Mouse (Mus musculus): ENCODE results near the gene Dvl1. TPM values are rescaled to one million over a fixed set of nuclear protein-coding genes. Genes with fewer than 3 reads are reported as not detected.

Dvl1 gene
- polyA plus RNA-seq, 1 experiment, result 38.5 TPM

GRCm38 (mm10) chr4:155891011-155891471, 43.8 kb downstream of the Dvl1 start:
- peaks cover 7% of the 10 kb centered on the region; the same call in 1 of the 2 replicates for H3K4me1 ChIP-seq (ENCODE audit: control insufficient read depth, insufficient read depth, low read length)
- peak overlapping the region; percentile 70 for H3K4me3 ChIP-seq (ENCODE audit: insufficient read depth, low read length)
- TF ChIP-seq POLR2A (IDR thresholded peaks at IDR 0.05; ENCODE audit: low read depth, low read length) (no peak), CTCF (IDR thresholded peaks at IDR 0.05; ENCODE audit: borderline replicate concordance, insufficient read depth, low read length) (no peak)
- no peak overlapping the region for H3K27ac ChIP-seq (ENCODE audit: insufficient read depth, low read length)

- Histone ChIP-seq H3K4me3 (ENCODE audit: insufficient read depth, low read length) (peak within 1 kb of the TSS; percentile 70), H3K27ac (ENCODE audit: insufficient read depth, low read length) (peak within 1 kb of the TSS; percentile 92), H3K4me1 (ENCODE audit: control insufficient read depth, insufficient read depth, low read length) (peaks cover 7% of the 10 kb centered on the region; the same call in 1 of the 2 replicates)
- TF ChIP-seq CTCF (IDR thresholded peaks at IDR 0.05; ENCODE audit: borderline replicate concordance, insufficient read depth, low read length) (no peak), POLR2A (IDR thresholded peaks at IDR 0.05; ENCODE audit: low read depth, low read length) (peak; percentile 86)
Measured at GRCm38 (mm10) chr4:155891551-155892001, 44.4 kb downstream of the Dvl1 start, which contains the start of the genes Pusl1 and Acap3. Pusl1 (minus strand) TSS chr4:155891781. Acap3 (plus strand) TSS chr4:155891822.

GRCm38 (mm10) chr4:155892017-155892416, 44.8 kb downstream of the Dvl1 start:
- Histone ChIP-seq H3K4me1 (ENCODE audit: control insufficient read depth, insufficient read depth, low read length) (peaks cover 7% of the 10 kb centered on the region; the same call in 1 of the 2 replicates), H3K27ac (ENCODE audit: insufficient read depth, low read length) (peak overlapping the region; percentile 92), H3K4me3 (ENCODE audit: insufficient read depth, low read length) (peak overlapping the region; percentile 70)
- TF ChIP-seq CTCF (IDR thresholded peaks at IDR 0.05; ENCODE audit: borderline replicate concordance, insufficient read depth, low read length) (no peak), POLR2A (IDR thresholded peaks at IDR 0.05; ENCODE audit: low read depth, low read length) (peak; percentile 71)

GRCm38 (mm10) chr4:155892438-155893211, 45.4 kb downstream of the Dvl1 start:
- H3K4me1 ChIP-seq (ENCODE audit: control insufficient read depth, insufficient read depth, low read length), result peaks cover 7% of the 10 kb centered on the region; the same call in 1 of the 2 replicates
- H3K27ac ChIP-seq (ENCODE audit: insufficient read depth, low read length), result peak overlapping the region; percentile 11; the same call in 1 of the 2 replicates
- H3K4me3 ChIP-seq (ENCODE audit: insufficient read depth, low read length), result peak overlapping the region; percentile 70
- TF ChIP-seq POLR2A (IDR thresholded peaks at IDR 0.05; ENCODE audit: low read depth, low read length) (no peak), CTCF (IDR thresholded peaks at IDR 0.05; ENCODE audit: borderline replicate concordance, insufficient read depth, low read length) (no peak)

- TF ChIP-seq CTCF (IDR thresholded peaks at IDR 0.05; ENCODE audit: borderline replicate concordance, insufficient read depth, low read length) (no peak), POLR2A (IDR thresholded peaks at IDR 0.05; ENCODE audit: low read depth, low read length) (no peak)
- Histone ChIP-seq H3K4me3 (ENCODE audit: insufficient read depth, low read length) (peak overlapping the region; percentile 70), H3K27ac (ENCODE audit: insufficient read depth, low read length) (no peak overlapping the region), H3K4me1 (ENCODE audit: control insufficient read depth, insufficient read depth, low read length) (peaks cover 7% of the 10 kb centered on the region; the same call in 1 of the 2 replicates)
Measured at GRCm38 (mm10) chr4:155893212-155893690, 46.0 kb downstream of the Dvl1 start.

- Histone ChIP-seq H3K4me1 (ENCODE audit: control insufficient read depth, insufficient read depth, low read length) (peaks cover 7% of the 10 kb centered on the region; the same call in 1 of the 2 replicates), H3K27ac (ENCODE audit: insufficient read depth, low read length) (peak overlapping the region; percentile 80), H3K4me3 (ENCODE audit: insufficient read depth, low read length) (peak overlapping the region; percentile 70)
- peak; percentile 45 for TF ChIP-seq POLR2A (IDR thresholded peaks at IDR 0.05; ENCODE audit: low read depth, low read length)
- TF ChIP-seq CTCF (IDR thresholded peaks at IDR 0.05; ENCODE audit: borderline replicate concordance, insufficient read depth, low read length), result no peak
Measured at GRCm38 (mm10) chr4:155894311-155894881, 47.2 kb downstream of the Dvl1 start.

GRCm38 (mm10) chr4:155895216-155895615, 48.0 kb downstream of the Dvl1 start:
- Histone ChIP-seq H3K27ac (ENCODE audit: insufficient read depth, low read length) (peak overlapping the region; percentile 80), H3K4me1 (ENCODE audit: control insufficient read depth, insufficient read depth, low read length) (peaks cover 7% of the 10 kb centered on the region; the same call in 1 of the 2 replicates), H3K4me3 (ENCODE audit: insufficient read depth, low read length) (peak overlapping the region; percentile 1; the same call in 1 of the 2 replicates)
- TF ChIP-seq POLR2A (IDR thresholded peaks at IDR 0.05; ENCODE audit: low read depth, low read length), result no peak
- TF ChIP-seq CTCF (IDR thresholded peaks at IDR 0.05; ENCODE audit: borderline replicate concordance, insufficient read depth, low read length), result no peak

GRCm38 (mm10) chr4:155895826-155896225, 48.6 kb downstream of the Dvl1 start:
- Histone ChIP-seq H3K4me3 (ENCODE audit: insufficient read depth, low read length) (no peak overlapping the region), H3K4me1 (ENCODE audit: control insufficient read depth, insufficient read depth, low read length) (peaks cover 7% of the 10 kb centered on the region; the same call in 1 of the 2 replicates), H3K27ac (ENCODE audit: insufficient read depth, low read length) (no peak overlapping the region)
- TF ChIP-seq POLR2A (IDR thresholded peaks at IDR 0.05; ENCODE audit: low read depth, low read length), result no peak
- TF ChIP-seq CTCF (IDR thresholded peaks at IDR 0.05; ENCODE audit: borderline replicate concordance, insufficient read depth, low read length), result no peak

- TF ChIP-seq CTCF (IDR thresholded peaks at IDR 0.05; ENCODE audit: borderline replicate concordance, insufficient read depth, low read length) (no peak), POLR2A (IDR thresholded peaks at IDR 0.05; ENCODE audit: low read depth, low read length) (no peak)
- Histone ChIP-seq H3K4me1 (ENCODE audit: control insufficient read depth, insufficient read depth, low read length) (peaks cover 7% of the 10 kb centered on the region; the same call in 1 of the 2 replicates), H3K4me3 (ENCODE audit: insufficient read depth, low read length) (no peak overlapping the region), H3K27ac (ENCODE audit: insufficient read depth, low read length) (no peak overlapping the region)
Measured at GRCm38 (mm10) chr4:155896461-155896860, 49.3 kb downstream of the Dvl1 start.
